Mouse (Mus musculus) spleen, adult 2 months (tissue): Measurements from ENCODE around the gene Auts2.

Experiments used
- CTCF ChIP-seq: fragments of 200-500 bp; IDR thresholded peaks from 2 replicates; pipeline ENCODE4 v1.5.1; 2011; ENCODE audit warnings: mild to moderate bottlenecking, inconsistent platforms; ENCODE audit not compliant: insufficient read depth, insufficient read length, insufficient replicate concordance; ENCODE audit errors: extremely low read depth
- POLR2A ChIP-seq: fragments of 200-500 bp; IDR thresholded peaks from 2 replicates; pipeline ENCODE4 v1.6.1; 2011; ENCODE audit warnings: low read depth, low read length, inconsistent platforms

GRCm38 (mm10) chr5:131876569-131876968 lies 666.6 kb downstream of the Auts2 start:
- TF ChIP-seq CTCF: no peak
- no peak for TF ChIP-seq POLR2A
